Mouse (Mus musculus): ENCODE data around the gene Mtf2.
"Not testable (repeated sequence)": the region's sequence is repeated elsewhere in the genome, so short reads cannot be mapped to it uniquely, and the experiment has no call there.

Gene Mtf2

DNA sequence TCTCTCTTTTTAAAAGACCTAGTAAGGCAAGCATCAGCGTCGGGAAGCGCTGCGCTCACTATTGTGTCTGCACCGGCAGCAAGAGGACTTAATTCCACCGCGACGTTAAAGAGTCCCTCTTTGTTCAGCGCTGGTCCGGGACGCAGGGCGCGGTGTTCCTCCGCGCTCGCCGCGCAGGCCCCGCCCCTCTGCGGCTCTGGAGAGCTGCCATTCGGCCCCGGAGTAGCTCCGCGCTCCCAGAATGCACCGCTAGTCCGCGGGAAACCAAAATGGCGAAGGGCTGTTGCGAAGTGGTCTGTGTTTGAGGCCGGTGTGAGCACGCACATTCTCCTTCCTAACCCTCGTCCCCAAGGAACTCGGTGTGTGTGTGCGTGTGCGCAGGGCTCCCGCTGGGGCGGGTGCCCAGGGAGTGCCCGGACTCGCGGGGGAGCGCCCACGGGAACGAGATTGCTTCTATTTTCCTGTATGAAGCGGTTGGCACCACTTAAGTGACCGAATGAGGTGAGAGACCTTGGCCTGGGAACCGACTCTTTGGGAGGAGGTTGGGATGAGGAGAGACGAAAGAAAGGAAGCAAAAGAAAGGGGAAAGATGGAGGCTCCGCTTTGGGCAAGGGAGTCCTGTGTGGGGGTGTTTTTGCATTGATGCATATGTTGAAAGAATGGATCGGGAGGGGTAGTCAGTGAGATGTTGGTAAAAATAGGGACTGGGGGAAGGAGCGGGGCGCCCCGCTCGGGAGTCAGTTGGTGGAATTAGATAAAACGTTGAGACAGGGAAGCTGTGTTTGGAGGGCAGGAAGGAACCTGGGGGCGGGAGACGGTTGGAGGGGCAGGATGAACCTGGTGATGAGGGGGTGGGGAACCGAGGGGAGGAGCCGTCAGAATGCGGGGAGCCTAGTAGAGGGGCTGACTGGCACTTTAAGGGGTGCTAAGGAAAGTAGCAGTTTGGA is at the start of gene Mtf2:
Gene Mtf2, plus strand, starts transcription at position 210 of the 947 bp plus-strand sequence.
- DNase-seq (ENCODE audit: low read depth, low spot score) = peak; percentile 99

DNA sequence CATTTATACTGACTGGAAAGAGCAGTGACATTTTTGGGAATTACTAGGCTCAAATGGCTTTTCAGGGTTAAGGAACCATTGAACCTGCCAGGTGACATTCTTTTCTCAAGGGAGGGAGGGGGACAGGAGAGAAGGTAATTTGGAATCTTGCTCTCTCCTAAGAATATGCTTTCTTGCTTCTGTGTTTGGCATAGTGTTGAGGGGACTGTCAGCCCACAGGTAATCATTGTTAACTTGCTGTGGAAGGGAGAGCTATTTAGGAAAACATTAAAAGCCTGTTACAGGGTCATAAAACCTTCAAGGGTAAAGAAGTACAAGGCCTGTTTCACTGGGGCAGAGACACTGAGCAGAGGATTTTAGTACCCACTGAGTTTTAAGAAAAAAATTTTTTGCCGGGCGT is 48.2 kb upstream of the Mtf2 start:
- DNase-seq (ENCODE audit: low read depth, low spot score) = no peak

DNA sequence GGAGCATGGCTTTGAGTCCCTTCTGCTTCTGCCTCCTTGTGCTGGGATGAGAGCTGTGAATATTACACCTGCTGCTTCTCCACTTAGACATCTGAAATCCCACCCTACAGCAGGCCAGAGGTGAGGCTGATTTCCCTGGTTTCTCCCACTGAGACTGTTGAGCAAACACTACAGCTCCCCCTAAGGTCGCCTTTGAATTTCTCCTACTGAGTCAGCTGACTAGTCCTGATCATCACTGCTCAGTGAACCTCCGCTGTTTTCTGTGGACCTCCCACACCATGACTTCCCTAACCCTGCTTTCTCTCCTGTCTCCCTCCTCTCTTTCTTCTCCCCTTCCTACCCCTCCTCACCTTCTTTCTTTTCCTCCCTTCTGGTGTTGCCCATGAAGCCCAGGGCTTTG is 46.1 kb upstream of the Mtf2 start:
- DNase-seq (ENCODE audit: low read depth, low spot score) = no peak

DNA sequence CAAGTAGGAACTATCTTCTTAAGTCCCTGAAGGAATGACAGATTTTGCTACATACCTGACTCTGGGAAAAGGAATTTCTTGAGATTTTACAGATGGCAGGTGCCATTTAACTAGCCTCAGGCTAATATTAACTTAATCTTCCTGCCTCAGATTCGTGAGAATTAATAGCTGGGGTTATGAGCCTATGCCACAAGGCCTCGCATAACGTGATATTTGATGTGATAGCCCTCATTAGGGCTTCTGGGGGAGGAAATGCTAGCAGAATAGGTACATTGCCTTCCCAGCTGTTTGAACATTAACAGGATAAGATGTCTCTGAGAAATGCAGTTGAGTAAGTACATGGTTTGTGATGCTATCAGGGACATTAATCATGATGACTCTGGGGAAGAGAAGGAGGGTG is 44.1 kb upstream of the Mtf2 start:
- no peak for DNase-seq (ENCODE audit: low read depth, low spot score)

DNA sequence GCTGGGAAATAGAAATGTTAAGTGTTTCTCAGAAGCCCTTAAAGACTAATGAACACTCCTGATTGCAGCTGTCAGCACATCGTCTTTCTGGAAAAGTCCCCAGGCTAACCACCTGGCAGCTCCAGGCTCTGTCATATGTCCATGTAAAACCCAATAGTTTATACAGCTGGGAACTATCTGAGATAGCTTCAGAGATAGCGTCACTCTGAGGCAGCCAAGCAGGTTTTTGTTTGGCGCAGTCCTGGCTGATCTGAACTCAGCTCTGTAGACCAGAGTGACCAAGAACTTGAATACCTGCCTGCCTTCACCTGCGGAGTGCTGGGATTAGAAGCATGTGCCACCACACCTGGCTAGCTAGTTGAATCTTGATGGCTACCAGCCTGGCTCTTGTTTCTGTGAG is 37.2 kb upstream of the Mtf2 start:
- DNase-seq (ENCODE audit: low read depth, low spot score) = no peak

DNA sequence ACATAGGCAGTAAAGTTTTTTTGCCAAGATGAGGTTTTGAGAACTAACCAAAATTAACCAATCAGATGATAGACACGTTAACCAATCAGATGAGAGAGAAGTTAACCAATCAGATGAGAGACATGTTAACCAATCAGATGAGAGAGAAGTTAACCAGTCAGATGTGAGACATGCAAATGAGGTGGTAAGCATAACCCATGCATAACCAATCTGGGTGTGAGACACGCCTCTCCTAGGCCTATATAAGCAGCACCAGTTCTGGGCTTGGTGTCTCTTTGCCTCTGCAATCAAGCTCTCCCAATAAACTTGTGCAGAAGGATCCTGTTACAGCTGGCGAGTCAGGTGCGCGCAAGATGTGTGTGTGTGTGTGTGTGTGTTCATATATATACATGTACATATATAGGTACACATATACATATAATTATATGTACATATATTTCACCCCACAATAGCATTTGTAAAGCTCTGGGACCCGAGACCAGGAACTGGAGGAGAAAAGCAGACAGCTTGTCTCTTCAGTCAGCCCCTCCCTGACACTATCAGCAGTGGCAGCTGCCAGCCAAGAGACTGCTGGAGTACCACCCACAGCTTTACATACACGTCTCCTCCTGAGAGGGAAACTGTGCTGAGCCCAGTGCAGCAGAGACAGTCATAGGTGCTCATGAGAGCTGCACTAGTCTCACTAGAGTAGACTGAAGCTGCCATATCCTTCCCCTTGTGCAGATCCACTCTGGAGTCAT is 36.5 kb upstream of the Mtf2 start:
- not testable (repeated sequence) for DNase-seq (ENCODE audit: low read depth, low spot score)

DNA sequence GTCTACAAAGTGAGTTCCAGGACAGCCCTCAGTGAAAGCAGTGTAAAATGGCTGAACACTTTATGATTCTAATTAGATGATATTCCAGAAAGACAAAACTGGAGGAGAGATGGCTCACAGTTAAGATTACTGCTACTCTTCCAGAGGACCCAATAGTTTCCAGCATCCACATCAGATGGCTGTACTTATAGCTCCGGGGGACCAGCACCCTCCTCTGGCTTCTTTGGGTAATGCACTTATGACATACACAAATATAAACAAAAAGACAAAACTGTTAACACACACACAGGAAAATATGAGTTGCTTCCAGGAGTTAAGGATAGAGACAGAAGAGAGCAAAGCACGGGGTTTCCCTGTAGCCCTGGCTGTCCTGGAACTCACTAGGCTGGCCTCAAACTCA is 35.5 kb upstream of the Mtf2 start:
- peak; percentile 32 for DNase-seq (ENCODE audit: low read depth, low spot score)

DNA sequence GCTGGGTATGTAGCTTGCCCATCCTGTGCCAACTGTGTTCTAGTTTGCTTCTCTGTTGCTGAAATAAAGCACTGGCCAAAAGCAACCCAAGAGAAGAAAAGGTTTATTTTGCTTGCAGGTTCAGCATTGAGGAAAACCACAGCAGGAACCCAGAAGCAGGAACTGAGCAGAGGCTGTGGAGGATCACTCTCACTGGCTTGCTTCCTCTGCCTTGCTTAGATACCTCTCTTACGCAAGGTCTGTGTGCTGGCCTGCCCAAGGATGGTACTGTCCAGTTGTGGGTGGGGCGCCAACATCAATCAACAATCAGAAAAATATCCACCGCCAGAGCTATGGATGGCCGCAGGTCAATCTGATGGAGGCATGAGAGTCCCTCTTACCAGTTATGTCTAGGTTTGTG is 34.2 kb upstream of the Mtf2 start:
- no peak for DNase-seq (ENCODE audit: low read depth, low spot score)

DNA sequence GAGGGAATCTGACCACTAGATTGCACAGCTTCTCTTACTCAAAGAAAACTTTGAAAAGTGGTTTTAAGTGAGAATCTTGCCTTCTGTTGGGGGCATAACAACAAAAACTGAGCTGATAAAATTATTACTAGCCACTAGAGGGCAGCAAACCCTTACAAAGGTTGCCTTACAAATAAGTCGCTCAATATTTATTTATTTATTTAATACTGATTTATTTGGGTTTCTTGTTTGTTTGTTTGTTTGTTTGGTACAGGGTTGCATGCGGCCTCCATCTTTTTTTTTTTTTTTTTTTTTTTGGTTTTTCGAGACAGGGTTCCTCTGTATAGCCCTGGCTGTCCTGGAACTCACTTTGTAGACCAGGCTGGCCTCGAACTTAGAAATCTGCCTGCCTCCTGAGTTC is 31.3 kb upstream of the Mtf2 start:
- DNase-seq (ENCODE audit: low read depth, low spot score) = peak; percentile 71

DNA sequence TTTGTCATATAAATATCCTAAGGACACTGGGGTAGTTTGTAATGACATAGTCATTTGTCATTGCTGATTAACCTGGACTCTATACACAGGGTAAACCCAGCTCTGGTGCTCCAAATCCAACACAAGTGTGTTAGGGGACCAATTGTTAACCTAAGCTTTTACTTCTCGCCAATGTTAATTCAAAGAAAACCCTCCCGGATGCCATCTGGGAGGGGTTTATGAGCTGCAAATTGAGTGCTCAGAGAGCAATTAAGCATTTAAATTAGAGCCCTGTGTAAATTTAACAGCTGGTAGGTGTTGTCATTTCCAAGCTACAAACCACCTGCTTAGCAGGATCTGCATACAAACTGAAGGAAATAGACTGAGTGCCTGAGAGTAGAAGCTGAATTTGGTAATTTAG is 30.0 kb upstream of the Mtf2 start:
- DNase-seq (ENCODE audit: low read depth, low spot score) = no peak

DNA sequence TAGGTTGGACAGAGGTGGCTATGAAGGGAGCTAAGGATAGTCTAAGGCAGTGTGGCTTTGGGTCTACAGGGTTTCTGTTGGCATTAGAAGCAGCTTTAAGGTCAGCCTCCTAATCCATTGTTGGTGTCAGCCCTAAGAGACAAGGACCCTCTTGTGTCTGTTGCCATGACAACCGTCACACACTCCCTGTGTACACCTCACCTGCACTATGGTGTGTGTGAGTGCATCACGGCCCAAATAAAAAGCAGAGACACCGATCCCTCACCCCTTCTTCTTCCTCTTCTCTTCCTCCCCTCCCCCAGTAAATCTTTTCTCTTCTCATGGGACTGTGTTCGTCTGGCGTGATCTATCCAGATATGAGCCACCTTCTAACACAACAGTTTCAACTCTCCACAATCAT is 23.4 kb upstream of the Mtf2 start:
- DNase-seq (ENCODE audit: low read depth, low spot score) = no peak

DNA sequence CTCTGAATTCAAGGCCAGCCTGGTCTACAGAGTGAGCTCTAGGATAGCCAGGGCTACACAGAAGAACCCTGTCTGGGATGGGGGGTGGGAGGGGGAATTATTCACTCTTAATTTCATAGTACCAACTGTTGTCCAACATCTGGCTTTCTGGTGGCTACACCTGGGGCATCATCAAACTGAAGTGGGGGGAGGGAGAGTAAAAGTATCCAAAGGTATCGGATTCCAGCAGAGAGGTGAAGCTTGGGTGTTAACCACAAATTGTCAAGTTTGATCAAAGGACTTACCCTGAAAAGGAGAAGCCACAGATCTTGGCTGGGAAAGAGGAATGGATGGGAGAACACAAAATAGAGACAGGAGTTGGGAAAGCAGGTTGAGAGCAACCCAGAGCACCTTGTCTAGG is 21.6 kb upstream of the Mtf2 start:
- no peak for DNase-seq (ENCODE audit: low read depth, low spot score)

DNA sequence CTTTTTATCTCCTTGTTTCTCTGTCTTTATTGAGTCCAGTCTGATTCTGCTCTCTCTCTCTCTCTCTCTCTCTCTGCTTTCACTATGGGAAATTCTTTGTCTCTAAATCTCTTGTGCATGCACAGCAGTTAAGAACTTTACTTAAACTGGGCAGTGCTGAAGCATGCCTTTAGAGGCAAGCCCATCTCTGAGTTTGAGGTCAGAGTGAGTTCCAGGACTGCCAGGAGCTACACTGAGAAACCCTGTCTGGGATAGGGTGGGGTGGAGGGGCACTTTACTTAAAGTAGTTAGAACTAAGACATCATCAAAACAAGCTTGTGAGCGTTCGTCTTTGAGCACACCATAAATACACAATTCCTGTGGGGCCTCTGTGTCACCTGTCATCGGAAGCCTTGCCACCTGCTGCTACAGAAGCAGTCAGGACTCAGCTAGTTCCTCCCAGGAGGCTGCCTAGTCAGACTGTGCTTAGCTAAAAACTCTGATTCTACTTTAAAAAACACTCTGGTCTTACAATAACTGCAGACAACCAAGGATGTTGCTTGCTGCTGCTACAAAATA is 15.7 kb upstream of the Mtf2 start:
- no peak for DNase-seq (ENCODE audit: low read depth, low spot score)

DNA sequence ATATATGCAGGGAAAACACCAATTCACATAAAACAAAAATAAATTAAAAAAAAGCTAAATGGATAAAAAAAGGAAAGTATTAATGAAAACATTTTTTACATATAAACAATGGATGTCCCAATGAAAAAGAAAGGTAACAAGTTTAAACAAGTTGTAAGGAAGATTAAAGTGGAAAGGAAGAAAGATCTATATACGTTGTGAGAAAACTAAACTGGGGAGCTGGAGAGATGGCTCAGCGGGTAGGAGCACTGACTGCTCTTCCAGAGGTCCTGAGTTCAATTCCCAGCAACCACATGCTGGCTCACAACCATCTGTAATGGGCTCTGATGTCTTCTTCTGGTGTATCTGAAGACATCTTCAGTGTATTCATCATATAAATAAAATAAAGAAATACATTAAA is 14.4 kb upstream of the Mtf2 start:
- no peak for DNase-seq (ENCODE audit: low read depth, low spot score)

DNA sequence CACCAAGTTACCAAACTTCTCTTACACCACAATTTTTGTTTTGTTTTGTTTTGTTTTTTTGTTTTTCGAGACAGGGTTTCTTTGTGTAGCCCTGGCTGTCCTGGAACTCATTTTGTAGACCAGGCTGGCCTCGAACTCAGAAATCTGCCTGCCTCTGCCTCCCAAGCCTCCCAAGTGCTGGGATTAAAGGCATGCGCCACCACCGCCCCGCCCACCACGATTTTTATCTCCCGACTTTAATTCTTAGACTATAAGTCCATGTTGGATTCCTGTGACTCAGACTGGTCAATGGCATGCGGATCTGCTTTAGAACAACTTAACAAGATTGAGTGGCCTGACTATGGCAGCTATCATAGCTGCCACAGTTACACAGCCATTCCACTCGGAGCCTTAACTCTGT is 13.7 kb upstream of the Mtf2 start:
- not testable (repeated sequence) for DNase-seq (ENCODE audit: low read depth, low spot score)

DNA sequence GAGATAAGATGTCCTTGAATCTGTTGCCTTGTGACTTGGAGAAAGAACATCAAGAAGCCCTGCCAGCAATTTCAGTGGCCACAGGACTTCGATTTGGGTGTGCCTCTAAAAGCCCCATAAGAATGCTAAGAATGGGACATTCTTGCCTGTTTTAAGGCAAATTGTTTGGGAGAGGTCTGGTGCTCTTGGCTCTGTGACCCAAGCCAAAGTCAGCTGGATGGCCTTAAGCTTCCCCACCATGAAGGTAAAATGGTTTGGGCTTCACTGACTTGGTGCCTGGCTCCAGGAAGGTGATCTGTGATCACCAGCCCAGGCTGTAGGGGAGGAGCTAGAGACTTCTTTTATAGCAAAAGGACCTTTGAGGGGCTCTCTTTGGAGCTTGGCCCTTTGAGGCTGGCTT is 13.3 kb upstream of the Mtf2 start:
- DNase-seq (ENCODE audit: low read depth, low spot score) = no peak

DNA sequence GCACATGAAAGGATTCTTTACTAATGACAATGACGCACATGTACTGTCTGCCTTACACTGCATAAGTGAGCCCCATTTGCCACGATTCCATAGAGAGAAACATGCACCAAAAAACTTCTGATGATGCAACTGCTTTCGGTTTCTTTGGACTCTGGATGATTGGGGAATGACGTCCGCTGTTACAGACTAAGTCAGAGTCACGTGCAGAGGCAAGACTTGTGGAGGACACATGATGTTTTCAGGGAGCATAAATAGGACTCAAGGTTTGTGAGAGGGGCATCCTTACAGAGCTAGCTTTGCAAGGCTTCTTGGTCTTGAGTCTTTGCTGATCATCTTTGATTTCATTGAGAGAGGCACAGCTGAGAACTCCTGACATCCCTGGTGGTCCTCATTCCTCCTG is 11.9 kb upstream of the Mtf2 start:
- DNase-seq (ENCODE audit: low read depth, low spot score) = no peak

DNA sequence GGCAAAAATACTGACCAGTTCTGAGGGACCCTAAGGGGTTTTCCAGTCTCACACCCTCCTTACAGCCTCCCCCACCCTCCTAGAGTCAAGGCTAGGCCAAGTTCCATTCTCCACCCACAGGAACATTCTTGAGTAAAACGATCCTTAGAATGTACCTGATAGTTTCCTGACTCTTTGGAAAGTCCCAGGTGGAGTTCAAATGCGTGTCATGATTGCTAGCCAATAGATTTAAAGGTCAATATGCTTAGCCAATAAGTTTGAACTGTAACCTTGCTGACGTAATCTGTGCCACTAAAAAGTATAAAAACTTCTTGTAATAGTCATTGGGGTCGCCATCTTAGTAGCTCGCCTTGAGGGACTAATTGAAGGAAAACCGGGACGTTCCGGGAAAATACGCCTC is 5.1 kb upstream of the Mtf2 start:
- DNase-seq (ENCODE audit: low read depth, low spot score) = no peak

DNA sequence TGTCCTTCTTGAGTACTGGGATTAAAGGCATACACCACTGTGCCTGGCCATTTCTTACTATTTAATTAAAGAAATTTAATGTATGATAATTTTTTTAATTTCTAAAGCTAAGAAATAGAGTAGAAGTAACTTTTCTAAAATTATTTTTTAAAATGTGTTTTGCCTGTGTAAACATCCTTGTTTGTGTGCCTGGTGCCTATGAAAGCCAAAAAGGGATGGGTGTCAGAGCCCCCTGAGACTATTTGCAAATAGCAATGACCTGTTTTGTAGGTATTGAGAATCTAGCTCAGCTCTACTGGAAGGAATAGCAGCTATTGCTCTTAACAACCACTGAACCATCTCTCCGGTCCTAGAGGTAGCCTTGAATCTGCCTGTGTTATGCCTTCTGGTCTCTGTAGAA is 6.8 kb downstream of the Mtf2 start:
- no peak for DNase-seq (ENCODE audit: low read depth, low spot score)

DNA sequence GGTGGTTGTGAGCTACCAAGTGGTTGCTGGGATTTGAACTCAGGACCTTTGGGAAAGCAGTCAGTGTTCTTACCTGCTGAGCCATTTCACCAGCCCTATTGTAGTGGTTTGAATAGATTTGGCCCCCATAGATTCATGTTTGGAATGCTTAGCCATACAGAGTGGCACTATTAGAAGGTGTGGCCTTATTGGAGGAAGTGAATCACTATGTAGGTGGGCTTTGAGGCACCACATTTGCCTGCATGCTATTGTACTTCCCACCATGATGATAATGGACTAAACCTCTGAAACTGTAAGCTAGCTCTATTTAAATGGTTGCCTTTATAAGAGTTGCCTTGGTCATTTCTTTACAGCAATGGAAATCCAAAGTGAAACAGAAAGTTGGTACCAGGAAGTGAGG is 10.8 kb downstream of the Mtf2 start:
- DNase-seq (ENCODE audit: low read depth, low spot score) = no peak

DNA sequence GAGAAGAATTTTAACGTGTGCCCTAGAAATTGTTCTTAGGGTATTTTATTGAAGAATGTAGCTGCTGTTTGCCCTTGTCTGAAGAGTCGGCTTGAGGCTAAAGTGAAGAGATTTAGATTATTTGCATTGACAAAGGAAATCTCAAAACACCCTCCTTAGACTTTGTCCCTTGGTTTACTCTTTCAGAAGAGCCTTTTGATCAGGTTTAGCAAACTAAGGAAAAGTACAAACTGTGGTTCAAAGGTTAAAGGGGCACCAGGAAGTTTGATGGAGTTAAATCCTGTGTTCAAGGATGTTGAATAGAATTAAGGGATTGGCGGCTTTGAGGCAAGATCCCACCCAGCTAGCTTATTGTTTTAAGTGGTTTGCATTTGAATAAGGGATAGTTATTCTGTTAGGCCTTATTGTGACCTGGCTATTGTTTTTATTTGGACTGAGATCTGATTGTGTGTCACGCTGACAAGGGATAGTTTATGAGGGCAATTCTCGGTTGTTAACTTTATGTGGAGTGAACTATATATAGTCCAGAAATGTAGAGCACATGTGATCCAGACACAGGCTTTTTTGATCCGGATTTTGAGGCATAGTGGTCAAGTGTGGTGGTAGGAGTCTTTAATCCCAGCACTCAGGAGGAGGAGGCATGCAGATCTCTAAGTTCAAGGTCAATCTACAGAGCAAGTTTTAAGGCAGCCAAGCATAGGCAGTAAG is 11.5 kb downstream of the Mtf2 start:
- no peak for DNase-seq (ENCODE audit: low read depth, low spot score)

DNA sequence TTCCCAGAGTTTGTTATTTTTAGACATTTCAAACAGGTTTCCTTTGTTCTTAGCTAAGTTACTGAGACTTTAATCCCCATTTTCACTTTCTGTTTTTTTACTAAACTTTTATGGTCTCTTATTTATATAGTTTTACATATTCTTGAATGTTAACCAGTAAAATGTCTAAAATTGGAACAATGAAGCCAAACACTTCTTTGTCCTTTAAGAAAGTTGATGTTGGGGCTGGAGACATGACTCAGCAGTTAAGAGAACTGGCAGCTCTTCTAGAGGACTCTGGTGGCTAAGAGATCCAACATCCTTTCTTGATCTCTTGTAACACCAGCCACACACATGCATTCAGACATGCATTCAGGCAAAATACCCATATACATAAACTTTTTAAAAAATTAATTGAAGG is 14.1 kb downstream of the Mtf2 start:
- no peak for DNase-seq (ENCODE audit: low read depth, low spot score)

Data from CD4-positive helper T cell, adult 2 months (primary cell).